Mouse (Mus musculus): ENCODE results near the gene Thbs3. TPM values are rescaled to one million over a fixed set of nuclear protein-coding genes. Genes with fewer than 3 reads are reported as not detected.

The Thbs3 gene
- polyA plus RNA-seq, 2 experiments, result 0.79 to 1.7 TPM

DNA sequence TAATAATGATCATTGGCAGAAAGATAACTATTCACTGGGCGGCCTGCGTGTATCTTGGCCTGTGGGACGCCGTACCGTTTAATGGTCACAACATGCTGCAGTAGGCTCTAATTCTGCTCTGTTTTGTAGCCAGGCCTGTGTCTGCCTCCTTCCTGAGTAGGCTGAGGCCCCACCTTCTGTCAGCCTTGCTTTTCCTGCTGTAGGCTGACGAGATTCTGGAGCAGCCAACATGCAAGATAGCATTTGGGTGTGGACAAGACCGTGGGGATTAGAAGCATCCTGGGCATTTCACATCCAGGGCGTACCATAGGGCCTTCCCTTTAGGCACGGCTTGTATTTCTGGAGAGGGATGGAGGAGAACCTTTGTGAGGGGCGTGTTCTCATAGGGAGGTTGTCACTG lies 47.4 kb downstream of the Thbs3 start:
- no peak overlapping the region for H3K9ac ChIP-seq (replicated peaks)
- 41% methylated on average over 10 of the region's 10 CpGs for WGBS (ENCODE audit: insufficient replicate concordance)

DNA sequence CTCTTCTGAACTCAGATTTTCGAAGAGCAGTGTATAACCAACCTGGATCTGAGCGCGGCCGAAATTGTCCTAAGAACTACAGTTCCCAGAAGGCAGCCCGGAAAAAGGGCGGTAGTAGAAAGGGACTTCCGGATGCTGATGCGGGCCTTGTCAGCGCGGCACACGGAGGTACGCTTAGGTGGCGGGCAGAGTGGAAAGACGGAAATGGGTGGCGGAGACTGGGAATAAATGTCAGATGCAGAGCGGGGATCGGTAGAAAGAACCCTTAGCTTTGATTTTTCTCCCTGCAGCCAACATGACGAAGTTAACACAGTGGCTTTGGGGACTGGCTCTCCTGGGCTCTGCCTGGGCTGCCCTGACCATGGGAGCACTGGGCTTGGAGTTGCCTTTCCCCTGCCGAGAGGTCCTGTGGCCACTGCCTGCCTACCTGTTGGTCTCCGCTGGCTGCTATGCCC lies 51.5 kb downstream of the Thbs3 start:
- Histone ChIP-seq H3K9ac (replicated peaks) (peak overlapping the region; percentile 85), H3K4me2 (ENCODE audit: low read depth) (peak overlapping the region; percentile 95), H3K4me1 (replicated peaks; ENCODE audit: control insufficient read depth in 2 of 2, insufficient read depth in 2 of 2, low read length in 1 of 2) (peaks cover 7 to 14% of the 10 kb centered on the region in 2 experiments), H3K27me3 (ENCODE audit: control insufficient read depth, insufficient read depth, low read length) (no peaks in the 10 kb centered on the region), H3K9me3 (ENCODE audit: control insufficient read depth, low read length) (no peaks in the 10 kb centered on the region), H3K36me3 (replicated peaks; ENCODE audit: control insufficient read depth, insufficient read depth, low read depth) (no peaks in the 10 kb centered on the region), H3K4me3 (ENCODE audit: insufficient read depth in 1 of 2, low read depth in 2 of 2, low read length in 2 of 2) (peak overlapping the region; percentile 68 to 88), H3K27ac (no peak overlapping the region; the same call in 1 of the 2 replicates)
- DNase-seq (ENCODE audit: low read depth in 3 of 3, low spot score in 3 of 3) (peak; percentile 66 to 70 (median 67)), ATAC-seq (ENCODE audit: insufficient read depth) (peak; percentile 80)
- under 1% methylated on average over 20 of the region's 20 CpGs for WGBS (ENCODE audit: insufficient replicate concordance)
- TF ChIP-seq CTCF (IDR thresholded peaks at IDR 0.05; ENCODE audit: low read depth), result no peak
- TF ChIP-seq EP300 (IDR thresholded peaks at IDR 0.05; ENCODE audit: low read depth), result no peak

More for the DNA sequence above, 47.4 kb downstream of the Thbs3 start:
- peaks cover 2% of the 10 kb centered on the region; the same call in 1 of the 2 replicates for H3K27me3 ChIP-seq (ENCODE audit: control insufficient read depth, insufficient read depth, low read length)
- no peak for DNase-seq (ENCODE audit: low read depth in 3 of 3, low spot score in 3 of 3)
- H3K4me3 ChIP-seq (ENCODE audit: insufficient read depth in 1 of 2, low read depth in 2 of 2, low read length in 2 of 2), result no peak overlapping the region
- TF ChIP-seq EP300 (IDR thresholded peaks at IDR 0.05; ENCODE audit: low read depth) (no peak), CTCF (IDR thresholded peaks at IDR 0.05; ENCODE audit: low read depth) (no peak)
- no peak overlapping the region for H3K27ac ChIP-seq
- H3K4me2 ChIP-seq (ENCODE audit: low read depth), result no peak overlapping the region
- no peaks in the 10 kb centered on the region for H3K36me3 ChIP-seq (replicated peaks; ENCODE audit: control insufficient read depth, insufficient read depth, low read depth)
- peaks cover 4 to 6% of the 10 kb centered on the region in 2 experiments; a peak in 2 of 4 replicates for H3K4me1 ChIP-seq (replicated peaks; ENCODE audit: control insufficient read depth in 2 of 2, insufficient read depth in 2 of 2, low read length in 1 of 2)
- ATAC-seq (ENCODE audit: insufficient read depth), result no peak
- H3K9me3 ChIP-seq (ENCODE audit: control insufficient read depth, low read length), result no peaks in the 10 kb centered on the region

- H3K4me3 ChIP-seq (ENCODE audit: insufficient read depth in 1 of 2, low read depth in 2 of 2, low read length in 2 of 2), result no peak overlapping the region
- no peaks in the 10 kb centered on the region for H3K36me3 ChIP-seq (replicated peaks; ENCODE audit: control insufficient read depth, insufficient read depth, low read depth)
- 74% methylated on average over 8 of the region's 8 CpGs for WGBS (ENCODE audit: insufficient replicate concordance)
- TF ChIP-seq CTCF (IDR thresholded peaks at IDR 0.05; ENCODE audit: low read depth) (no peak), EP300 (IDR thresholded peaks at IDR 0.05; ENCODE audit: low read depth) (no peak)
- peak overlapping the region; percentile 82; the same call in 1 of the 2 replicates for H3K4me2 ChIP-seq (ENCODE audit: low read depth)
- no peak for DNase-seq (ENCODE audit: low read depth in 3 of 3, low spot score in 3 of 3)
- no peak overlapping the region for H3K27ac ChIP-seq
- H3K27me3 ChIP-seq (ENCODE audit: control insufficient read depth, insufficient read depth, low read length), result no peaks in the 10 kb centered on the region
- H3K9me3 ChIP-seq (ENCODE audit: control insufficient read depth, low read length), result no peaks in the 10 kb centered on the region
- ATAC-seq (ENCODE audit: insufficient read depth), result no peak
- peaks cover 7 to 14% of the 10 kb centered on the region in 2 experiments for H3K4me1 ChIP-seq (replicated peaks; ENCODE audit: control insufficient read depth in 2 of 2, insufficient read depth in 2 of 2, low read length in 1 of 2)
- no peak overlapping the region for H3K9ac ChIP-seq (replicated peaks)
These were observed 53.9 kb downstream of the Thbs3 start for GRCm38 (mm10) chr3:89268916-89269315.

DNA sequence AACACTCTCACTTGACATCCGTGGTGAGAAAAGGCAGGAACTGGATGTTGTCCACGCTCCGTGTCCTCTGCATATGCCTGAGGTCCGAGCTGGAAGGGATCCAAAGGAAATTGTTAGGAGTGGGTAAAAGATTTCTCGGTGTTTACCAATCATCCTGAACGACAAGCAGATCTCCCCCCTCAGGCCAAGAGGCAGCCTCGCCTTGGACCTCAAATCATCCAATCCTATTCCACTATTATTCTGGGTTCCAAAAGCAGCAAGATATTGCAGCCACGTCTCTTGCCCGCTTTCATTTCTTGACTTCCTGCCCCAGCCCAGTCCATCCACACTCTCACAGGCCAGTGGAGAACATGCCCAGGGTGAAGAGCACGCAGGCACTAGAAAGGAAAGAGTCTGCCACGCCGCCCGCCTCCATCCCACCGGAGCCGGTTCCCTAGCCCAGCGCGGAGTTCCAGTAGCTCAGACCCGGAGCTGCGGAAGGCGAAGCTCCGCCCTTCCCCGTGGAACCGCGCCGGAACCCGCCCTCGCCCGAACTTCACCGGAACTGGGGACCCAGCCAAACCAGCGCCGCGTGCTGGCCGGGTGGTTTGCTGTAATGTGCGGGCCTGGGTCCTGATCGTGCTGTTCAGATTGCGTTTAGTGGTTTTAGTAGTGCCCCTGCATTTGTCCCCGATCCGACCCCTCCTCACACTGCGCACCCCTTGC lies 55.2 kb downstream of the Thbs3 start, which contains the start of gene Slc50a1:
Gene Slc50a1 (minus strand): TSS at position 520 of the 705 bp plus-strand sequence.
- Histone ChIP-seq H3K9ac (replicated peaks) (peak within 1 kb of the TSS; percentile 74), H3K27ac (no peak within 1 kb of the TSS), H3K36me3 (replicated peaks; ENCODE audit: control insufficient read depth, insufficient read depth, low read depth) (no peaks in the 10 kb centered on the region), H3K4me2 (ENCODE audit: low read depth) (peak within 1 kb of the TSS; percentile 82), H3K4me1 (replicated peaks; ENCODE audit: control insufficient read depth in 2 of 2, insufficient read depth in 2 of 2, low read length in 1 of 2) (peaks cover 7 to 14% of the 10 kb centered on the region in 2 experiments), H3K4me3 (ENCODE audit: insufficient read depth in 1 of 2, low read depth in 2 of 2, low read length in 2 of 2) (peak within 1 kb of the TSS; percentile 65 to 67), H3K27me3 (ENCODE audit: control insufficient read depth, insufficient read depth, low read length) (no peaks in the 10 kb centered on the region), H3K9me3 (ENCODE audit: control insufficient read depth, low read length) (no peaks in the 10 kb centered on the region)
- TF ChIP-seq CTCF (IDR thresholded peaks at IDR 0.05; ENCODE audit: low read depth) (peak; percentile 53), EP300 (IDR thresholded peaks at IDR 0.05; ENCODE audit: low read depth) (no peak)
- ATAC-seq (ENCODE audit: insufficient read depth) (peak; percentile 54; the same call in 1 of the 2 replicates), DNase-seq (ENCODE audit: low read depth in 3 of 3, low spot score in 3 of 3) (no peak)
- WGBS (ENCODE audit: insufficient replicate concordance), result 2% methylated on average over 37 of the region's 39 CpGs

GRCm38 (mm10) chr3:89270891-89271290 lies 55.9 kb downstream of the Thbs3 start:
- no peak overlapping the region for H3K27ac ChIP-seq
- TF ChIP-seq EP300 (IDR thresholded peaks at IDR 0.05; ENCODE audit: low read depth) (no peak), CTCF (IDR thresholded peaks at IDR 0.05; ENCODE audit: low read depth) (no peak)
- no peak overlapping the region; a peak in 1 of 4 replicates for H3K4me3 ChIP-seq (ENCODE audit: insufficient read depth in 1 of 2, low read depth in 2 of 2, low read length in 2 of 2)
- no peak for ATAC-seq (ENCODE audit: insufficient read depth)
- 77% methylated on average over 6 of the region's 6 CpGs for WGBS (ENCODE audit: insufficient replicate concordance)
- no peak for DNase-seq (ENCODE audit: low read depth in 3 of 3, low spot score in 3 of 3)
- H3K27me3 ChIP-seq (ENCODE audit: control insufficient read depth, insufficient read depth, low read length), result no peaks in the 10 kb centered on the region
- peaks cover 7 to 14% of the 10 kb centered on the region in 2 experiments for H3K4me1 ChIP-seq (replicated peaks; ENCODE audit: control insufficient read depth in 2 of 2, insufficient read depth in 2 of 2, low read length in 1 of 2)
- H3K9ac ChIP-seq (replicated peaks), result no peak overlapping the region; the same call in 1 of the 2 replicates
- no peaks in the 10 kb centered on the region for H3K36me3 ChIP-seq (replicated peaks; ENCODE audit: control insufficient read depth, insufficient read depth, low read depth)
- H3K9me3 ChIP-seq (ENCODE audit: control insufficient read depth, low read length), result no peaks in the 10 kb centered on the region
- peak overlapping the region; percentile 82 for H3K4me2 ChIP-seq (ENCODE audit: low read depth)

Measured in liver, embryonic 14.5 days (tissue).